Mouse (Mus musculus) stomach, embryonic 15.5 days (tissue): ENCODE data around the gene Padi1. TPM values are rescaled to one million over a fixed set of nuclear protein-coding genes. Genes with fewer than 3 reads are reported as not detected.
A peak's percentile ranks its signal among the peaks of the same experiment; 100 is the strongest.

Experiments used
- ATAC-seq: fragments of 200-750 bp; cut with Nextera tagmentation; 2 replicates; pipeline ENCODE4 v1.8.0; 2017; ENCODE audit warnings: low read depth, moderate number of reproducible peaks, moderate TSS enrichment; ENCODE audit not compliant: insufficient read depth, low FRiP score
- H3K27ac ChIP-seq: fragments of 300-500 bp; sonication (generic); 2 replicates; pipeline ENCODE4 v1.5.1; 2015; ENCODE audit warnings: mild to moderate bottlenecking, inconsistent platforms
- H3K27me3 ChIP-seq: fragments of 300-500 bp; sonication (generic); replicated peaks from 2 replicates; pipeline ENCODE4 v1.6.1; 2015; ENCODE audit warnings: inconsistent platforms
- H3K36me3 ChIP-seq: fragments of 300-500 bp; sonication (generic); 2 replicates; pipeline ENCODE4 v1.6.1; 2015; ENCODE audit warnings: inconsistent platforms
- H3K4me1 ChIP-seq: fragments of 300-500 bp; sonication (generic); 2 replicates; pipeline ENCODE4 v1.6.1; 2015; ENCODE audit warnings: inconsistent platforms
- H3K4me2 ChIP-seq: fragments of 300-500 bp; sonication (generic); 2 replicates; pipeline ENCODE4 v1.6.1; 2015; ENCODE audit warnings: mild to moderate bottlenecking, inconsistent platforms
- H3K4me3 ChIP-seq: fragments of 300-500 bp; sonication (generic); replicated peaks from 2 replicates; pipeline ENCODE4 v1.5.1; 2015; ENCODE audit warnings: inconsistent platforms
- H3K9ac ChIP-seq: fragments of 300-500 bp; sonication (generic); 2 replicates; pipeline ENCODE4 v1.6.1; 2015; ENCODE audit warnings: inconsistent platforms
- H3K9me3 ChIP-seq: fragments of 300-500 bp; sonication (generic); 2 replicates; pipeline ENCODE4 v1.6.1; 2016; ENCODE audit warnings: inconsistent platforms
- WGBS: fragments of 180-500 bp; shearing (Covaris S2); methylation state at CpG from one replicate; pipeline ENCODE4 v1.1.7; 2015; 5-methylcytosine and 5-hydroxymethylcytosine counted together
- polyA plus RNA-seq: library from polyadenylated mRNA; unstranded; fragments of >200 nt; fragmentation: Nextera tagmentation; extraction: Ambion mirVana; gene quantifications from 2 replicates; pipeline ENCODE4 v1.2.1, GENCODE M21; 2015

Gene Padi1
- polyA plus RNA-seq, 1 experiment from 2014 or later, result 0.23 TPM

- Histone ChIP-seq H3K4me2 (peak overlapping the region; percentile 76), H3K9ac (no peak overlapping the region), H3K9me3 (no peaks in the 10 kb centered on the region), H3K27ac (no peak overlapping the region), H3K4me1 (peaks cover 33% of the 10 kb centered on the region), H3K36me3 (no peaks in the 10 kb centered on the region), H3K4me3 (peak overlapping the region; percentile 41), H3K27me3 (no peaks in the 10 kb centered on the region; the same call in 1 of the 2 replicates)
- ATAC-seq, result peak; percentile 64
- 25% methylated on average over 36 of the region's 36 CpGs for WGBS
Measured at GRCm38 (mm10) chr4:140814241-140815225, 31.0 kb downstream of the Padi1 start.

GRCm38 (mm10) chr4:140813358-140814185 lies 32.0 kb downstream of the Padi1 start:
- Histone ChIP-seq H3K4me1 (peaks cover 33% of the 10 kb centered on the region), H3K27ac (no peak overlapping the region), H3K9ac (no peak overlapping the region), H3K4me2 (peak overlapping the region; percentile 76), H3K9me3 (no peaks in the 10 kb centered on the region), H3K27me3 (no peaks in the 10 kb centered on the region; the same call in 1 of the 2 replicates), H3K36me3 (no peaks in the 10 kb centered on the region), H3K4me3 (peak overlapping the region; percentile 41)
- 24% methylated on average over 13 of the region's 13 CpGs for WGBS
- ATAC-seq, result no peak

GRCm38 (mm10) chr4:140812609-140813008 lies 33.0 kb downstream of the Padi1 start:
- H3K36me3 ChIP-seq, result no peaks in the 10 kb centered on the region
- H3K9me3 ChIP-seq, result no peaks in the 10 kb centered on the region
- ATAC-seq, result no peak
- H3K27ac ChIP-seq, result no peak overlapping the region
- no peak overlapping the region for H3K9ac ChIP-seq
- H3K4me2 ChIP-seq, result no peak overlapping the region
- H3K27me3 ChIP-seq, result no peaks in the 10 kb centered on the region; the same call in 1 of the 2 replicates
- 22% methylated on average over 11 of the region's 14 CpGs for WGBS
- H3K4me3 ChIP-seq, result no peak overlapping the region
- peaks cover 33% of the 10 kb centered on the region for H3K4me1 ChIP-seq

- H3K9me3 ChIP-seq, result no peaks in the 10 kb centered on the region
- no peaks in the 10 kb centered on the region; the same call in 1 of the 2 replicates for H3K27me3 ChIP-seq
- WGBS, result 49% methylated on average over 8 of the region's 8 CpGs
- H3K9ac ChIP-seq, result no peak overlapping the region
- H3K4me3 ChIP-seq, result no peak overlapping the region
- no peak overlapping the region for H3K4me2 ChIP-seq
- H3K27ac ChIP-seq, result no peak overlapping the region
- H3K36me3 ChIP-seq, result no peaks in the 10 kb centered on the region
- peaks cover 33% of the 10 kb centered on the region for H3K4me1 ChIP-seq
- ATAC-seq, result no peak
Measured at GRCm38 (mm10) chr4:140812191-140812590, 33.4 kb downstream of the Padi1 start.

- Histone ChIP-seq H3K4me3 (no peak within 1 kb of the TSS), H3K4me2 (no peak within 1 kb of the TSS), H3K9me3 (no peaks in the 10 kb centered on the region), H3K4me1 (peaks cover 27% of the 10 kb centered on the region), H3K27me3 (no peaks in the 10 kb centered on the region; the same call in 1 of the 2 replicates), H3K36me3 (no peaks in the 10 kb centered on the region), H3K9ac (no peak within 1 kb of the TSS), H3K27ac (no peak within 1 kb of the TSS)
- 68% methylated on average over 16 of the region's 16 CpGs for WGBS
- no peak for ATAC-seq
Measured at GRCm38 (mm10) chr4:140810458-140811260, 34.9 kb downstream of the Padi1 start, which contains the start of gene Padi3. Padi3 (minus strand) TSS chr4:140810648.

- Histone ChIP-seq H3K4me1 (peaks cover 20% of the 10 kb centered on the region), H3K27ac (no peak overlapping the region), H3K27me3 (no peaks in the 10 kb centered on the region; the same call in 1 of the 2 replicates), H3K9me3 (no peaks in the 10 kb centered on the region), H3K4me2 (no peak overlapping the region), H3K4me3 (no peak overlapping the region), H3K36me3 (no peaks in the 10 kb centered on the region), H3K9ac (no peak overlapping the region)
- ATAC-seq, result no peak
- WGBS, result 62% methylated on average over 8 of the region's 8 CpGs
Measured at GRCm38 (mm10) chr4:140809118-140809517, 36.5 kb downstream of the Padi1 start.

- Histone ChIP-seq H3K9me3 (no peaks in the 10 kb centered on the region), H3K9ac (no peak overlapping the region), H3K27ac (no peak overlapping the region), H3K4me3 (no peak overlapping the region), H3K4me1 (no peaks in the 10 kb centered on the region), H3K36me3 (no peaks in the 10 kb centered on the region), H3K27me3 (no peaks in the 10 kb centered on the region), H3K4me2 (no peak overlapping the region)
- ATAC-seq, result no peak
- WGBS, result 72% methylated on average over 9 of the region's 9 CpGs
Measured at GRCm38 (mm10) chr4:140804601-140805000, 41.0 kb downstream of the Padi1 start.

- no peaks in the 10 kb centered on the region for H3K4me1 ChIP-seq
- no peaks in the 10 kb centered on the region for H3K36me3 ChIP-seq
- no peak overlapping the region for H3K4me3 ChIP-seq
- no peaks in the 10 kb centered on the region for H3K27me3 ChIP-seq
- ATAC-seq, result no peak
- H3K9me3 ChIP-seq, result no peaks in the 10 kb centered on the region
- H3K27ac ChIP-seq, result no peak overlapping the region
- H3K9ac ChIP-seq, result no peak overlapping the region
- no peak overlapping the region for H3K4me2 ChIP-seq
- WGBS, result 57% methylated on average over 3 of the region's 3 CpGs
Measured at GRCm38 (mm10) chr4:140801364-140801763, 44.2 kb downstream of the Padi1 start.

GRCm38 (mm10) chr4:140796786-140797185 lies 48.8 kb downstream of the Padi1 start:
- Histone ChIP-seq H3K4me3 (no peak overlapping the region), H3K27me3 (no peaks in the 10 kb centered on the region), H3K9ac (no peak overlapping the region), H3K27ac (no peak overlapping the region), H3K4me2 (no peak overlapping the region), H3K9me3 (no peaks in the 10 kb centered on the region), H3K4me1 (no peaks in the 10 kb centered on the region), H3K36me3 (no peaks in the 10 kb centered on the region)
- ATAC-seq, result no peak
- 66% methylated on average over 3 of the region's 3 CpGs for WGBS

- Histone ChIP-seq H3K36me3 (no peaks in the 10 kb centered on the region), H3K4me1 (no peaks in the 10 kb centered on the region), H3K4me2 (no peak overlapping the region), H3K9me3 (no peaks in the 10 kb centered on the region), H3K27ac (no peak overlapping the region), H3K4me3 (no peak overlapping the region), H3K9ac (no peak overlapping the region), H3K27me3 (no peaks in the 10 kb centered on the region)
- WGBS, result 81% methylated on average over 9 of the region's 9 CpGs
- ATAC-seq, result no peak
Measured at GRCm38 (mm10) chr4:140794678-140795077, 50.9 kb downstream of the Padi1 start.

- Histone ChIP-seq H3K4me3 (no peak overlapping the region), H3K9me3 (no peaks in the 10 kb centered on the region), H3K9ac (no peak overlapping the region), H3K27me3 (no peaks in the 10 kb centered on the region), H3K27ac (no peak overlapping the region), H3K4me2 (no peak overlapping the region), H3K36me3 (no peaks in the 10 kb centered on the region), H3K4me1 (no peaks in the 10 kb centered on the region)
- ATAC-seq, result no peak
- 66% methylated on average over 9 of the region's 9 CpGs for WGBS
Measured at GRCm38 (mm10) chr4:140793795-140794194, 51.8 kb downstream of the Padi1 start.
